Mouse (Mus musculus) midbrain, postnatal 0 days (tissue): ENCODE measurements at regions not wholly inside any gene's neighbourhood (a gene's known extent, or its start where the extent isn't known, plus 50 kb on each side); places are given as distances from the start of the nearest gene placed in this dataset.

Source experiments
- ATAC-seq: fragments of 200-750 bp; cut with Nextera tagmentation; 2 replicates; pipeline ENCODE4 v1.8.0; 2017; ENCODE audit warnings: moderate number of reproducible peaks, mild to moderate bottlenecking, moderate TSS enrichment, moderate library complexity; ENCODE audit not compliant: low FRiP score
- DNase-seq: peaks from one replicate; pipeline ENCODE4 v3.0.0-alpha.2; 2015; ENCODE audit warnings: low spot score
- H3K27ac ChIP-seq: fragments of 300-500 bp; sonication (generic); 2 replicates; pipeline ENCODE4 v1.5.1; 2014; ENCODE audit warnings: low read depth, mild to moderate bottlenecking, low read length, mixed read lengths
- H3K27me3 ChIP-seq: fragments of 300-500 bp; sonication (generic); 2 replicates; pipeline ENCODE4 v1.6.1; 2014; ENCODE audit warnings: low read length, control low read depth, mixed read lengths; ENCODE audit not compliant: insufficient read depth
- H3K36me3 ChIP-seq: fragments of 300-500 bp; sonication (generic); 2 replicates; pipeline ENCODE4 v1.6.1; 2014; ENCODE audit warnings: low read length, control low read depth, mixed read lengths; ENCODE audit not compliant: insufficient read depth
- H3K4me1 ChIP-seq: fragments of 300-500 bp; sonication (generic); 2 replicates; pipeline ENCODE4 v1.6.1; 2014; ENCODE audit warnings: mild to moderate bottlenecking, control low read depth, antibody characterized with exemption, low read length, mixed read lengths; ENCODE audit not compliant: insufficient read depth
- H3K4me2 ChIP-seq: fragments of 300-500 bp; sonication (generic); 2 replicates; pipeline ENCODE4 v1.6.1; 2014; ENCODE audit warnings: low read depth, mild to moderate bottlenecking, low read length, mixed read lengths; ENCODE audit not compliant: poor library complexity, severe bottlenecking
- H3K4me3 ChIP-seq: fragments of 300-500 bp; sonication (generic); 2 replicates; pipeline ENCODE4 v1.5.1; 2014; ENCODE audit warnings: low read depth, mild to moderate bottlenecking, low read length, moderate library complexity
- H3K9ac ChIP-seq: fragments of 300-500 bp; sonication (generic); replicated peaks from 2 replicates; pipeline ENCODE4 v1.6.1; 2014; ENCODE audit warnings: mild to moderate bottlenecking, low read length, moderate library complexity, mixed read lengths; ENCODE audit not compliant: poor library complexity, severe bottlenecking
- H3K9me3 ChIP-seq: fragments of 300-500 bp; sonication (generic); 2 replicates; pipeline ENCODE4 v1.6.1; 2016; ENCODE audit warnings: low read length, control low read depth
- CTCF ChIP-seq: IDR thresholded peaks from 2 replicates; pipeline ENCODE4 v1.5.1; 2016; ENCODE audit warnings: antibody characterized with exemption, mild to moderate bottlenecking
- WGBS: fragments of 180-500 bp; shearing (Covaris S2); extraction: QIAGEN DNeasy Blood & Tissue Kit; methylation state at CpG from one replicate; pipeline ENCODE4 v1.1.7; 2014; 5-methylcytosine and 5-hydroxymethylcytosine counted together

DNA sequence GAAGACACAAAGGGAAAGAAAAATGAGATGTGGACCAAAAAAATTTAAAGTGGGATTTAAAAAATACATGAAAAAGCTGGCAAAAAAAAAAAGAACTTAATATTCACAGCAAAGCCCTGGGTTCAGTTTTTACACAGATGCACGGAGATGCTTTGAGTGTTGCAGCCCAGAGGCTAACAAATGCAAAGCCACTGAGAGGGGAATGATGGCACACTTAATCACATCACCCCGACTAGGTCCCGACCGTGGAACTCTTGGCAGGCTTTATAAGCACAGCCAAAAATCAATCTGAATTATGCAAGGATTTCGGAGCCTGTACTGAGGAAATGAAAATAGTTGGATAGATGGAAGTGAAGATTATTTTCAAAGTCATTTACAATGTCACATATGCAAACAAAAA is 329.6 kb downstream of the Tdrd3 start:
- DNase-seq (no peak), ATAC-seq (no peak)
- no peaks in the 10 kb centered on the region for H3K36me3 ChIP-seq
- no peak overlapping the region for H3K4me2 ChIP-seq
- no peaks in the 10 kb centered on the region for H3K4me1 ChIP-seq
- no peak overlapping the region for H3K9ac ChIP-seq
- H3K9me3 ChIP-seq, result no peaks in the 10 kb centered on the region
- no peak for TF ChIP-seq CTCF
- no peaks in the 10 kb centered on the region for H3K27me3 ChIP-seq
- no peak overlapping the region for H3K27ac ChIP-seq
- H3K4me3 ChIP-seq, result no peak overlapping the region
- 24% methylated on average over 5 of the region's 5 CpGs for WGBS

DNA sequence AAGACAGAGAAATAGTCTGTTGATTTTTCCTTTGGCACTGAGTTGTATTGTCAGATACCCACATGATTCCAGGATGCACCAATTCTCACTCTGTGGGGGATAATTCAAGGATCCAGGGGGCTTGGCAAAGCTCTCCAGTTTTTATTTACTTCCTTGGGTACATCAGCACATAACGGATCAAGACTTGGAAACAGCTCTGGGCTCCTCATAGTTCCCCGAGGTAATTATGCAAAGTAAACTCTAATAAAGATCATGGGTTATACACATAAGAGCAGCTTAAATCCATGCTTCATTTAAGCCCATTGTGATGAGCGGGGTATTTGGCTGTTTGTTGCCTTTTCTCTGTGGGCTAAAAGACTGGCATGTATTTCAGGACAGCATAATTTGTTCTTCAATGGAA is 332.6 kb downstream of the Tdrd3 start:
- Histone ChIP-seq H3K4me1 (no peaks in the 10 kb centered on the region), H3K27me3 (no peaks in the 10 kb centered on the region), H3K27ac (no peak overlapping the region), H3K4me2 (no peak overlapping the region), H3K36me3 (no peaks in the 10 kb centered on the region), H3K4me3 (no peak overlapping the region), H3K9ac (no peak overlapping the region), H3K9me3 (no peaks in the 10 kb centered on the region)
- 25% methylated on average over 3 of the region's 3 CpGs for WGBS
- no peak for TF ChIP-seq CTCF
- ATAC-seq, result no peak
- peak; percentile 39 for DNase-seq

DNA sequence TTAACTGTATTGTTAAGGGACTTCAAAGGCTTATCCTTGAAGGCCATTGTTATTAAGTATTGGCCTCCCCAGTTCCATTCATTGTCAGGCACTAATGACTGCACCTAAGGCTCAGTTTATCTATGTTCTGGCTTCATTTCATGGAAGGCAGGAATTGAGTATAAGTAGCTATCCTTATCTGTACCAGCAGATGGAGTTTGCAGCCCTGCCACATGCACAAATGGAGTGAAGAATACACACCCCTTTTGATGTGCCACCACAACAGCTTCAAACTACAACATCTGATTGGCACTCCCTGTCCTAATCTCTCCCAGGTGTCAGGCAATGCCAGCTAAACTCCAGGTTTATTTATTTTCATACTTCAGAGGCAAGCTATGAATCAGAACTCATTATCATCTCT is 333.3 kb downstream of the Tdrd3 start:
- Histone ChIP-seq H3K4me2 (no peak overlapping the region), H3K27me3 (no peaks in the 10 kb centered on the region), H3K27ac (no peak overlapping the region), H3K4me3 (no peak overlapping the region), H3K9me3 (no peaks in the 10 kb centered on the region), H3K4me1 (no peaks in the 10 kb centered on the region), H3K9ac (no peak overlapping the region), H3K36me3 (no peaks in the 10 kb centered on the region)
- DNase-seq, result no peak
- ATAC-seq, result no peak
- TF ChIP-seq CTCF, result peak; percentile 56

DNA sequence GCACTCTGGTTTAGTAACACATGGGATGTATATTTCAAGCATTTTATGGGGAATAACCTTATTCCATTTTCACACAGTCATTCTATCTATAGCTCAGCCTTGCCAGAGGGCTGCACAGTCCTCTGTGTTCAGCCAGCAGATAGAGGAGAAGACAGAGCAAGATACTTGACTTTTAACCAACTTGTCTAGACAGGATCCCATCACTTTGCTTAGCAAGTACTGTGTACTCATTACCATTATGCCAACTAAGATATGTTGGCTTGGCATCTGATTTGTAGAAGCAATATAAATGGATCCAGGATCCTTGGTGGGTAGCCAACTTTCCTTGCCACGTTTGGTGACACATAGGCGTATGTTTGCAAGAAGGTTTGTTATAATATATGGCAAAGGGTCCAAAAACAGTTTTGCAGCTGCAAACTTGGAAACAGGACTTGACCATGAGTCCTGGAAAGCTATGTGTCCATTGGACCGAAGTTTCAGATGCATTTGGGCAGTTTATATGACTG is 334.3 kb downstream of the Tdrd3 start:
- 82% methylated on average over 3 of the region's 3 CpGs for WGBS
- no peak overlapping the region for H3K4me2 ChIP-seq
- no peak for TF ChIP-seq CTCF
- DNase-seq, result no peak
- no peak for ATAC-seq
- no peaks in the 10 kb centered on the region for H3K36me3 ChIP-seq
- H3K9ac ChIP-seq, result no peak overlapping the region
- no peaks in the 10 kb centered on the region for H3K4me1 ChIP-seq
- no peak overlapping the region for H3K27ac ChIP-seq
- H3K4me3 ChIP-seq, result no peak overlapping the region
- H3K9me3 ChIP-seq, result no peaks in the 10 kb centered on the region
- H3K27me3 ChIP-seq, result no peaks in the 10 kb centered on the region

DNA sequence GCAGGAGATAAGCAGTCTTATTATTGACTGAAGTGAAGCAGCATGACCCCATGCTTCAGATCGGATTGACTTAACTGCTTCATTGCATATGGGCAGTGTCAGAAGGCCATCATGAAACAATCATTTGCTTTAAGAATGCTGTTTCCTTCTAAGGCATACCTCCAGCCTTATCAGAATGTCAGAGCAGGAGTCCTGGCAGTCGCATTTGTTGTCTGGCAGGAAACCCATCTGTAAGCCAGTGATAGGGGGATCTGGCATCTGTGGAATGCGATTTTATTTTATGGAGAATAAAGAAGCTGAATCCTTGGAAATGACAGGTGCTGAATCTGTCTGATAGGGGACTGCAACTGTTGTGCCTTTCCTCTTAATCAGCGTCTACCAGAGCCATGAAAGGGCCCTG is 338.3 kb downstream of the Tdrd3 start:
- DNase-seq (peak; percentile 38), ATAC-seq (peak; percentile 41; the same call in 1 of the 2 replicates)
- H3K4me3 ChIP-seq, result no peak overlapping the region
- no peaks in the 10 kb centered on the region for H3K27me3 ChIP-seq
- H3K27ac ChIP-seq, result no peak overlapping the region
- no peaks in the 10 kb centered on the region for H3K9me3 ChIP-seq
- no peak for TF ChIP-seq CTCF
- no peak overlapping the region for H3K4me2 ChIP-seq
- H3K36me3 ChIP-seq, result no peaks in the 10 kb centered on the region
- H3K9ac ChIP-seq, result no peak overlapping the region
- no peaks in the 10 kb centered on the region for H3K4me1 ChIP-seq
- WGBS, result 35% methylated on average over 4 of the region's 4 CpGs

DNA sequence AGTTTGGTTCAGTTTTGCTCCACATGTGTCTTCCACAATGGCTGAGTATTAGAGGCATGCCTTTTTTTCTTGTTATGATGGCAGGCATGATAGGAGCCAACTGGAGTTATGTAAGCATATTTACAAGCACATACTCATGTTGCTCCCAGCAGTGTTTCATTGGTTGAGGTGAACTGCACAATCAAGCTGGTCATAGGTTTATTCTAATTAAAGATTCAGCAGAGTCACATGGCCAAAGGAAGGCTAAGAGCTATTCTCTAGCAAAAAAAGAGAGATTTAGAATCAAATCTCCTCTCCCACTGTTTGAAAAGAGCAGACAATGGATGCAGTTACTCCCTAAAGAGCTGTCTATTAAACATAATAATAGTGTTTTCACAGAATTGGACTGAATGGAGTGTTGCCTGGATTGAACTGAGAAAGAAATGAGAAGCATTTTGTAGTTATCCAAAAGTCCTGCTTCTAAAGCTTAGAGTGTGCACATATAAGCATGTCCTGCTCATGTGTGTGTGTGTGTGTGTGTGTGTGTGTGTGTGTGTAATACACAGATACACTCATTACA is 359.0 kb downstream of the Tdrd3 start:
- TF ChIP-seq CTCF, result no peak
- ATAC-seq (no peak), DNase-seq (no peak)
- Histone ChIP-seq H3K9me3 (no peaks in the 10 kb centered on the region), H3K36me3 (no peaks in the 10 kb centered on the region), H3K27me3 (no peaks in the 10 kb centered on the region), H3K4me2 (no peak overlapping the region), H3K27ac (no peak overlapping the region), H3K9ac (no peak overlapping the region), H3K4me3 (no peak overlapping the region), H3K4me1 (no peaks in the 10 kb centered on the region)
